Mouse (Mus musculus): Measurements from ENCODE around the gene Egfr. TPM values are rescaled to one million over a fixed set of nuclear protein-coding genes. Genes with fewer than 3 reads are reported as not detected.

The Egfr gene
- polyA plus RNA-seq, 1 experiment from 2014 or later = 5.4 TPM

- Histone ChIP-seq H3K9ac (ENCODE audit: low read length) (no peak overlapping the region), H3K9me3 (ENCODE audit: control insufficient read depth, low read length) (no peaks in the 10 kb centered on the region), H3K4me3 (ENCODE audit: low read length) (no peak overlapping the region), H3K4me2 (ENCODE audit: low read depth, low read length) (no peak overlapping the region), H3K27me3 (ENCODE audit: control insufficient read depth, insufficient read depth, low read depth, low read length) (no peaks in the 10 kb centered on the region), H3K27ac (ENCODE audit: low read length) (no peak overlapping the region), H3K36me3 (ENCODE audit: control insufficient read depth, insufficient read depth, low read length) (no peaks in the 10 kb centered on the region), H3K4me1 (replicated peaks; ENCODE audit: control insufficient read depth, insufficient read depth, low read length) (no peaks in the 10 kb centered on the region; the same call in 1 of the 2 replicates)
- WGBS = 19% methylated on average over 3 of the region's 3 CpGs
- ATAC-seq (ENCODE audit: low read depth) = peak; percentile 23; the same call in 1 of the 2 replicates
Observed at GRCm38 (mm10) chr11:16864980-16865561, 113.1 kb downstream of the Egfr start.

- WGBS = 80% methylated on average over 6 of the region's 6 CpGs
- H3K9ac ChIP-seq (ENCODE audit: low read length) = no peak overlapping the region
- H3K36me3 ChIP-seq (ENCODE audit: control insufficient read depth, insufficient read depth, low read length) = no peaks in the 10 kb centered on the region
- no peak overlapping the region for H3K4me2 ChIP-seq (ENCODE audit: low read depth, low read length)
- H3K4me3 ChIP-seq (ENCODE audit: low read length) = no peak overlapping the region
- ATAC-seq (ENCODE audit: low read depth) = no peak
- no peaks in the 10 kb centered on the region for H3K9me3 ChIP-seq (ENCODE audit: control insufficient read depth, low read length)
- H3K4me1 ChIP-seq (replicated peaks; ENCODE audit: control insufficient read depth, insufficient read depth, low read length) = no peaks in the 10 kb centered on the region; the same call in 1 of the 2 replicates
- no peak overlapping the region for H3K27ac ChIP-seq (ENCODE audit: low read length)
- H3K27me3 ChIP-seq (ENCODE audit: control insufficient read depth, insufficient read depth, low read depth, low read length) = no peaks in the 10 kb centered on the region
Observed at GRCm38 (mm10) chr11:16868051-16868450, 116.0 kb downstream of the Egfr start.

- no peaks in the 10 kb centered on the region for H3K27me3 ChIP-seq (ENCODE audit: control insufficient read depth, insufficient read depth, low read depth, low read length)
- no peak overlapping the region for H3K9ac ChIP-seq (ENCODE audit: low read length)
- H3K9me3 ChIP-seq (ENCODE audit: control insufficient read depth, low read length) = no peaks in the 10 kb centered on the region
- no peaks in the 10 kb centered on the region; the same call in 1 of the 2 replicates for H3K4me1 ChIP-seq (replicated peaks; ENCODE audit: control insufficient read depth, insufficient read depth, low read length)
- no peak overlapping the region for H3K4me2 ChIP-seq (ENCODE audit: low read depth, low read length)
- H3K27ac ChIP-seq (ENCODE audit: low read length) = no peak overlapping the region
- ATAC-seq (ENCODE audit: low read depth) = no peak
- H3K4me3 ChIP-seq (ENCODE audit: low read length) = no peak overlapping the region
- 72% methylated on average over 2 of the region's 2 CpGs for WGBS
- no peaks in the 10 kb centered on the region for H3K36me3 ChIP-seq (ENCODE audit: control insufficient read depth, insufficient read depth, low read length)
Observed at GRCm38 (mm10) chr11:16869506-16869905, 117.5 kb downstream of the Egfr start.

- Histone ChIP-seq H3K4me2 (ENCODE audit: low read depth, low read length) (no peak overlapping the region), H3K4me1 (replicated peaks; ENCODE audit: control insufficient read depth, insufficient read depth, low read length) (no peaks in the 10 kb centered on the region), H3K9ac (ENCODE audit: low read length) (no peak overlapping the region), H3K4me3 (ENCODE audit: low read length) (no peak overlapping the region), H3K27me3 (ENCODE audit: control insufficient read depth, insufficient read depth, low read depth, low read length) (no peaks in the 10 kb centered on the region), H3K27ac (ENCODE audit: low read length) (no peak overlapping the region), H3K36me3 (ENCODE audit: control insufficient read depth, insufficient read depth, low read length) (no peaks in the 10 kb centered on the region), H3K9me3 (ENCODE audit: control insufficient read depth, low read length) (no peaks in the 10 kb centered on the region)
- WGBS = 47% methylated on average over 5 of the region's 5 CpGs
- peak; percentile 38; the same call in 1 of the 2 replicates for ATAC-seq (ENCODE audit: low read depth)
Observed at GRCm38 (mm10) chr11:16871120-16871519, 119.1 kb downstream of the Egfr start.

GRCm38 (mm10) chr11:16877676-16878378 is 125.8 kb downstream of the Egfr start:
- Histone ChIP-seq H3K27ac (ENCODE audit: low read length) (no peak overlapping the region), H3K4me1 (replicated peaks; ENCODE audit: control insufficient read depth, insufficient read depth, low read length) (no peaks in the 10 kb centered on the region), H3K4me2 (ENCODE audit: low read depth, low read length) (no peak overlapping the region), H3K27me3 (ENCODE audit: control insufficient read depth, insufficient read depth, low read depth, low read length) (no peaks in the 10 kb centered on the region), H3K9me3 (ENCODE audit: control insufficient read depth, low read length) (no peaks in the 10 kb centered on the region), H3K36me3 (ENCODE audit: control insufficient read depth, insufficient read depth, low read length) (no peaks in the 10 kb centered on the region), H3K9ac (ENCODE audit: low read length) (no peak overlapping the region; the same call in 1 of the 2 replicates), H3K4me3 (ENCODE audit: low read length) (no peak overlapping the region)
- no peak for ATAC-seq (ENCODE audit: low read depth)
- WGBS = 41% methylated on average over 9 of the region's 9 CpGs

- Histone ChIP-seq H3K27ac (ENCODE audit: low read length) (no peak overlapping the region), H3K27me3 (ENCODE audit: control insufficient read depth, insufficient read depth, low read depth, low read length) (no peaks in the 10 kb centered on the region), H3K9me3 (ENCODE audit: control insufficient read depth, low read length) (no peaks in the 10 kb centered on the region), H3K9ac (ENCODE audit: low read length) (no peak overlapping the region), H3K4me1 (replicated peaks; ENCODE audit: control insufficient read depth, insufficient read depth, low read length) (no peaks in the 10 kb centered on the region), H3K36me3 (ENCODE audit: control insufficient read depth, insufficient read depth, low read length) (no peaks in the 10 kb centered on the region), H3K4me2 (ENCODE audit: low read depth, low read length) (no peak overlapping the region), H3K4me3 (ENCODE audit: low read length) (no peak overlapping the region)
- WGBS = 76% methylated on average over 4 of the region's 4 CpGs
- ATAC-seq (ENCODE audit: low read depth) = no peak
Observed at GRCm38 (mm10) chr11:16881932-16882331, 129.9 kb downstream of the Egfr start.

GRCm38 (mm10) chr11:16886152-16886551 is 134.1 kb downstream of the Egfr start:
- ATAC-seq (ENCODE audit: low read depth) = no peak
- Histone ChIP-seq H3K36me3 (ENCODE audit: control insufficient read depth, insufficient read depth, low read length) (no peaks in the 10 kb centered on the region), H3K4me1 (replicated peaks; ENCODE audit: control insufficient read depth, insufficient read depth, low read length) (no peaks in the 10 kb centered on the region), H3K27ac (ENCODE audit: low read length) (no peak overlapping the region), H3K9ac (ENCODE audit: low read length) (no peak overlapping the region), H3K27me3 (ENCODE audit: control insufficient read depth, insufficient read depth, low read depth, low read length) (no peaks in the 10 kb centered on the region), H3K4me2 (ENCODE audit: low read depth, low read length) (no peak overlapping the region), H3K4me3 (ENCODE audit: low read length) (no peak overlapping the region), H3K9me3 (ENCODE audit: control insufficient read depth, low read length) (no peaks in the 10 kb centered on the region)
- WGBS = 52% methylated on average over 6 of the region's 6 CpGs

GRCm38 (mm10) chr11:16888086-16888485 is 136.1 kb downstream of the Egfr start:
- H3K27ac ChIP-seq (ENCODE audit: low read length) = no peak overlapping the region
- ATAC-seq (ENCODE audit: low read depth) = no peak
- H3K4me2 ChIP-seq (ENCODE audit: low read depth, low read length) = no peak overlapping the region
- H3K9ac ChIP-seq (ENCODE audit: low read length) = no peak overlapping the region
- H3K4me3 ChIP-seq (ENCODE audit: low read length) = no peak overlapping the region
- H3K9me3 ChIP-seq (ENCODE audit: control insufficient read depth, low read length) = no peaks in the 10 kb centered on the region
- no peaks in the 10 kb centered on the region for H3K36me3 ChIP-seq (ENCODE audit: control insufficient read depth, insufficient read depth, low read length)
- H3K4me1 ChIP-seq (replicated peaks; ENCODE audit: control insufficient read depth, insufficient read depth, low read length) = no peaks in the 10 kb centered on the region
- H3K27me3 ChIP-seq (ENCODE audit: control insufficient read depth, insufficient read depth, low read depth, low read length) = no peaks in the 10 kb centered on the region

- ATAC-seq (ENCODE audit: low read depth) = peak; percentile 76
- no peaks in the 10 kb centered on the region for H3K27me3 ChIP-seq (ENCODE audit: control insufficient read depth, insufficient read depth, low read depth, low read length)
- H3K4me1 ChIP-seq (replicated peaks; ENCODE audit: control insufficient read depth, insufficient read depth, low read length) = 0 out of 2 replicates have a peak, but pooled peaks cover 6% of the 10 kb centered on the region
- H3K27ac ChIP-seq (ENCODE audit: low read length) = peak overlapping the region; percentile 20
- WGBS = 64% methylated on average over 13 of the region's 13 CpGs
- H3K4me2 ChIP-seq (ENCODE audit: low read depth, low read length) = no peak overlapping the region
- no peaks in the 10 kb centered on the region for H3K36me3 ChIP-seq (ENCODE audit: control insufficient read depth, insufficient read depth, low read length)
- H3K4me3 ChIP-seq (ENCODE audit: low read length) = no peak overlapping the region
- H3K9ac ChIP-seq (ENCODE audit: low read length) = no peak overlapping the region
- H3K9me3 ChIP-seq (ENCODE audit: control insufficient read depth, low read length) = no peaks in the 10 kb centered on the region
Observed at GRCm38 (mm10) chr11:16895441-16896356, 143.7 kb downstream of the Egfr start.

Data from lung, embryonic 16.5 days (tissue).